Mouse (Mus musculus): ENCODE results near the gene Cacng4.

Cacng4 gene

GRCm38 (mm10) chr11:107773312-107773711, 21.0 kb downstream of the Cacng4 start:
- no peak for DNase-seq (ENCODE audit: low spot score in 2 of 2)

GRCm38 (mm10) chr11:107772002-107772401, 22.4 kb downstream of the Cacng4 start:
- DNase-seq (ENCODE audit: low spot score in 2 of 2), result no peak

- DNase-seq (ENCODE audit: low spot score in 2 of 2), result no peak
Observed at GRCm38 (mm10) chr11:107768361-107768760, 26.0 kb downstream of the Cacng4 start.

GRCm38 (mm10) chr11:107766932-107767331, 27.4 kb downstream of the Cacng4 start:
- no peak for DNase-seq (ENCODE audit: low spot score in 2 of 2)

- no peak for DNase-seq (ENCODE audit: low spot score in 2 of 2)
Observed at GRCm38 (mm10) chr11:107762688-107763460, 31.5 kb downstream of the Cacng4 start.

- DNase-seq (ENCODE audit: low spot score in 2 of 2), result no peak
Observed at GRCm38 (mm10) chr11:107761790-107762500, 32.4 kb downstream of the Cacng4 start.

GRCm38 (mm10) chr11:107760001-107760400, 34.4 kb downstream of the Cacng4 start:
- DNase-seq (ENCODE audit: low spot score in 2 of 2), result no peak

- peak; percentile 45 to 48 for DNase-seq (ENCODE audit: low spot score in 2 of 2)
Observed at GRCm38 (mm10) chr11:107759516-107759915, 34.8 kb downstream of the Cacng4 start.

GRCm38 (mm10) chr11:107749114-107749513, 45.2 kb downstream of the Cacng4 start:
- DNase-seq (ENCODE audit: low spot score in 2 of 2), result no peak

GRCm38 (mm10) chr11:107748243-107749035, 45.9 kb downstream of the Cacng4 start:
- no peak for DNase-seq (ENCODE audit: low spot score in 2 of 2)

- DNase-seq (ENCODE audit: low spot score in 2 of 2), result no peak
Observed at GRCm38 (mm10) chr11:107743100-107743499, 51.3 kb downstream of the Cacng4 start.

GRCm38 (mm10) chr11:107738418-107739099, 55.8 kb downstream of the Cacng4 start:
- peak in 1 of 2 experiments; percentile 15 for DNase-seq (ENCODE audit: low spot score in 2 of 2)

GRCm38 (mm10) chr11:107737886-107738285, 56.5 kb downstream of the Cacng4 start:
- DNase-seq (ENCODE audit: low spot score in 2 of 2), result no peak

GRCm38 (mm10) chr11:107734133-107734532, 60.2 kb downstream of the Cacng4 start:
- DNase-seq (ENCODE audit: low spot score in 2 of 2), result no peak

- DNase-seq (ENCODE audit: low spot score in 2 of 2), result no peak
Observed at GRCm38 (mm10) chr11:107731498-107731897, 62.9 kb downstream of the Cacng4 start.

- DNase-seq (ENCODE audit: low spot score in 2 of 2), result peak; percentile 20 to 21
Observed at GRCm38 (mm10) chr11:107730940-107731339, 63.4 kb downstream of the Cacng4 start.

- DNase-seq (ENCODE audit: low spot score in 2 of 2), result no peak
Observed at GRCm38 (mm10) chr11:107729141-107729540, 65.2 kb downstream of the Cacng4 start.

- peak in 1 of 2 experiments; percentile 14 for DNase-seq (ENCODE audit: low spot score in 2 of 2)
Observed at GRCm38 (mm10) chr11:107728073-107728863, 66.1 kb downstream of the Cacng4 start.

GRCm38 (mm10) chr11:107724603-107725002, 69.8 kb downstream of the Cacng4 start:
- no peak for DNase-seq (ENCODE audit: low spot score in 2 of 2)

- DNase-seq (ENCODE audit: low spot score in 2 of 2), result no peak
Observed at GRCm38 (mm10) chr11:107721057-107721456, 73.3 kb downstream of the Cacng4 start.

All from right cerebral cortex, adult 2 months (tissue).